Mouse (Mus musculus): ENCODE results near the gene H2-Ob.
A peak's percentile ranks its signal among the peaks of the same experiment; 100 is the strongest.

The H2-Ob gene

GRCm38 (mm10) chr17:34285371-34285770 lies 46.7 kb downstream of the H2-Ob start:
- DNase-seq (ENCODE audit: low spot score in 2 of 2): no peak

- no peak for DNase-seq (ENCODE audit: low spot score in 2 of 2)
These were observed 47.1 kb downstream of the H2-Ob start for GRCm38 (mm10) chr17:34285848-34286247.

- DNase-seq (ENCODE audit: low spot score in 2 of 2): no peak
These were observed 47.8 kb downstream of the H2-Ob start for GRCm38 (mm10) chr17:34286501-34286900.

- DNase-seq (ENCODE audit: low spot score in 2 of 2): no peak
These were observed 48.3 kb downstream of the H2-Ob start for GRCm38 (mm10) chr17:34286999-34287398.

GRCm38 (mm10) chr17:34287648-34288047 lies 48.9 kb downstream of the H2-Ob start, which contains the start of gene H2-Aa:
TSS of gene H2-Aa (minus strand) at chr17:34287823.
- peak in 1 of 2 experiments; percentile 61 for DNase-seq (ENCODE audit: low spot score in 2 of 2)

- DNase-seq (ENCODE audit: low spot score in 2 of 2): no peak
These were observed 49.4 kb downstream of the H2-Ob start for GRCm38 (mm10) chr17:34288131-34288530.

GRCm38 (mm10) chr17:34291609-34292008 lies 52.9 kb downstream of the H2-Ob start:
- peak; percentile 78 for DNase-seq (ENCODE audit: low spot score in 2 of 2)

GRCm38 (mm10) chr17:34292570-34292969 lies 53.9 kb downstream of the H2-Ob start:
- no peak for DNase-seq (ENCODE audit: low spot score in 2 of 2)

- no peak for DNase-seq (ENCODE audit: low spot score in 2 of 2)
These were observed 54.8 kb downstream of the H2-Ob start for GRCm38 (mm10) chr17:34293533-34293932.

GRCm38 (mm10) chr17:34294249-34294648 lies 55.5 kb downstream of the H2-Ob start:
- DNase-seq (ENCODE audit: low spot score in 2 of 2): no peak

GRCm38 (mm10) chr17:34295307-34295706 lies 56.6 kb downstream of the H2-Ob start:
- no peak for DNase-seq (ENCODE audit: low spot score in 2 of 2)

GRCm38 (mm10) chr17:34295891-34296794 lies 57.4 kb downstream of the H2-Ob start:
- peak in 1 of 2 experiments; percentile 32 for DNase-seq (ENCODE audit: low spot score in 2 of 2)

- DNase-seq (ENCODE audit: low spot score in 2 of 2): no peak
These were observed 60.7 kb downstream of the H2-Ob start for GRCm38 (mm10) chr17:34299356-34299755.

GRCm38 (mm10) chr17:34300071-34300470 lies 61.4 kb downstream of the H2-Ob start:
- DNase-seq (ENCODE audit: low spot score in 2 of 2): no peak

- DNase-seq (ENCODE audit: low spot score in 2 of 2): no peak
These were observed 62.2 kb downstream of the H2-Ob start for GRCm38 (mm10) chr17:34300691-34301566.

- no peak for DNase-seq (ENCODE audit: low spot score in 2 of 2)
These were observed 63.0 kb downstream of the H2-Ob start for GRCm38 (mm10) chr17:34301670-34302190.

GRCm38 (mm10) chr17:34303789-34304188 lies 65.1 kb downstream of the H2-Ob start:
- no peak for DNase-seq (ENCODE audit: low spot score in 2 of 2)
